ENCODE assay signal across 12 mouse cellular contexts in genomic region chr12:90607894-90608293, GRCm38 (mm10).
DNase-seq lines count a peak whose midpoint lies in the region; ATAC-seq and TF ChIP-seq lines count a peak whose summit lies in the region.
"Had no signal": no experiment of that assay in that cellular context is flagged by ENCODE, and none has a peak within 500 bp of the region (broad histone marks: within the 10 kb centered on the region; RNA-seq: fewer than 3 reads in every experiment).

No protein-coding gene starts in this region.

- 79% methylated on average over 6 of the region's 6 CpGs for WGBS in heart, embryonic 12.5 days
- WGBS in kidney, embryonic 15.5 days, result 74% methylated on average over 6 of the region's 6 CpGs

- H3K9me3 ChIP-seq in heart, embryonic 12.5 days (replicated peaks), result no peaks in the 10 kb centered on the region
- H3K9me3 ChIP-seq in kidney, embryonic 15.5 days (replicated peaks), result no peaks in the 10 kb centered on the region
- H3K9me3 ChIP-seq: hindbrain, embryonic 13.5 days had no signal

- intact Hi-C loops in heart, postnatal 14 days (cut with DNase I), result no loop called here
- intact Hi-C loops in left cerebral cortex, adult 2 months (cut with DNase I), result no loop called here

- no peak overlapping the region for H3K4me3 ChIP-seq in heart, embryonic 12.5 days
- no peak overlapping the region for H3K4me3 ChIP-seq in left cerebral cortex, adult 2 months
- no peak overlapping the region for H3K4me3 ChIP-seq in kidney, embryonic 15.5 days (replicated peaks)
- H3K4me3 ChIP-seq: hindbrain, embryonic 13.5 days had no signal

- TF ChIP-seq CTCF in left cerebral cortex, adult 2 months (IDR thresholded peaks at IDR 0.05), result no peak

- peak; percentile 4 to 5 for DNase-seq in heart, postnatal 14 days
- DNase-seq in cerebellum, adult 18-20 months, result peak; percentile 82 to 88
- peak; percentile 22 to 28 for DNase-seq in frontal cortex, postnatal 36 days (ENCODE audit: low spot score in 2 of 2)
- peak; percentile 15 to 22 for DNase-seq in left cerebral cortex, adult 2 months (ENCODE audit: extremely low spot score in 1 of 2, low spot score in 2 of 2)
- DNase-seq in spleen, postnatal 14 days (ENCODE audit: low spot score in 2 of 2), result no peak
- no peak for DNase-seq in kidney, adult 8-10 months
- DNase-seq: lung, postnatal 14 days; thymus, postnatal 25 days had no signal

- no peak overlapping the region for H3K27ac ChIP-seq in heart, embryonic 12.5 days (ENCODE audit: poor library complexity, severe bottlenecking)
- no peak overlapping the region for H3K27ac ChIP-seq in left cerebral cortex, adult 2 months
- H3K27ac ChIP-seq in kidney, embryonic 15.5 days, result no peak overlapping the region
- H3K27ac ChIP-seq: hindbrain, embryonic 13.5 days had no signal

- H3K27me3 ChIP-seq in heart, embryonic 12.5 days (replicated peaks), result no peaks in the 10 kb centered on the region
- no peaks in the 10 kb centered on the region for H3K27me3 ChIP-seq in kidney, embryonic 15.5 days
- H3K27me3 ChIP-seq: CH12.LX; hindbrain, embryonic 13.5 days had no signal

- no peaks in the 10 kb centered on the region for H3K36me3 ChIP-seq in heart, embryonic 12.5 days
- H3K36me3 ChIP-seq in kidney, embryonic 15.5 days, result no peaks in the 10 kb centered on the region
- H3K36me3 ChIP-seq: hindbrain, embryonic 13.5 days had no signal

- no peaks in the 10 kb centered on the region for H3K4me1 ChIP-seq in heart, embryonic 12.5 days (replicated peaks)
- H3K4me1 ChIP-seq in kidney, embryonic 15.5 days, result no peaks in the 10 kb centered on the region
- H3K4me1 ChIP-seq: hindbrain, embryonic 13.5 days had no signal

- H3K9ac ChIP-seq in heart, embryonic 12.5 days, result no peak overlapping the region
- no peak overlapping the region for H3K9ac ChIP-seq in kidney, embryonic 15.5 days
- H3K9ac ChIP-seq: hindbrain, embryonic 13.5 days had no signal

- H3K4me2 ChIP-seq in heart, embryonic 12.5 days, result no peak overlapping the region
- no peak overlapping the region for H3K4me2 ChIP-seq in kidney, embryonic 15.5 days
- H3K4me2 ChIP-seq: hindbrain, embryonic 13.5 days had no signal

- ATAC-seq in heart, embryonic 12.5 days (ENCODE audit: insufficient number of reproducible peaks, low FRiP score), result no peak
- ATAC-seq in kidney, embryonic 15.5 days (replicated peaks; ENCODE audit: low FRiP score), result no peak

Comparison
In these comparisons a context has a peak if more than half of its experiments do, and no peak if none do; other contexts are left out.
1. DNase-seq: peak in heart, postnatal 14 days (2 of 2), cerebellum, adult 18-20 months (2 of 2), frontal cortex, postnatal 36 days (2 of 2) and left cerebral cortex, adult 2 months (2 of 2); none in spleen, postnatal 14 days (0 of 2) and kidney, adult 8-10 months (0 of 2).